Mouse (Mus musculus) hindbrain, embryonic 11.5 days (tissue): ENCODE data around the gene Idi2. TPM values are rescaled to one million over a fixed set of nuclear protein-coding genes. Genes with fewer than 3 reads are reported as not detected.
"Not testable (repeated sequence)": the region's sequence is repeated elsewhere in the genome, so short reads cannot be mapped to it uniquely, and the experiment has no call there.

Experiments
- ATAC-seq: fragments of 200-750 bp; cut with Nextera tagmentation; 2 replicates; pipeline ENCODE4 v1.8.0; 2017; ENCODE audit warnings: mild to moderate bottlenecking, moderate TSS enrichment, moderate library complexity; ENCODE audit not compliant: low FRiP score
- DNase-seq: peaks from one replicate; pipeline ENCODE4 v3.0.0-alpha.2; 2015; ENCODE audit warnings: low spot score
- H3K27ac ChIP-seq: fragments of 300-500 bp; sonication (generic); 2 replicates; pipeline ENCODE4 v1.5.1; 2014; ENCODE audit warnings: mild to moderate bottlenecking, low read depth, low read length
- H3K27me3 ChIP-seq: fragments of 300-500 bp; sonication (generic); 2 replicates; pipeline ENCODE4 v1.6.1; 2014; ENCODE audit warnings: mild to moderate bottlenecking, low read length, moderate library complexity, mixed read lengths; ENCODE audit not compliant: control insufficient read depth, insufficient read depth
- H3K36me3 ChIP-seq: fragments of 300-500 bp; sonication (generic); 2 replicates; pipeline ENCODE4 v1.6.1; 2014; ENCODE audit warnings: mild to moderate bottlenecking, low read length, moderate library complexity, mixed read lengths; ENCODE audit not compliant: control insufficient read depth, insufficient read depth
- H3K4me1 ChIP-seq: fragments of 300-500 bp; sonication (generic); replicated peaks from 2 replicates; pipeline ENCODE4 v1.6.1; 2014; ENCODE audit warnings: low read length, mixed read lengths; ENCODE audit not compliant: control insufficient read depth, insufficient read depth
- H3K4me2 ChIP-seq: fragments of 300-500 bp; sonication (generic); replicated peaks from 2 replicates; pipeline ENCODE4 v1.6.1; 2014; ENCODE audit warnings: mild to moderate bottlenecking, low read depth, low read length
- H3K4me3 ChIP-seq: fragments of 300-500 bp; sonication (generic); 2 replicates; pipeline ENCODE4 v1.5.1; 2014; ENCODE audit warnings: low read depth, low read length
- H3K9ac ChIP-seq: fragments of 300-500 bp; sonication (generic); 2 replicates; pipeline ENCODE4 v1.6.1; 2014; ENCODE audit warnings: low read depth, low read length
- H3K9me3 ChIP-seq: fragments of 300-500 bp; sonication (generic); 2 replicates; pipeline ENCODE4 v1.6.1; 2016; ENCODE audit warnings: low read length; ENCODE audit not compliant: control insufficient read depth
- WGBS: fragments of 180-500 bp; shearing (Covaris S2); extraction: QIAGEN DNeasy Blood & Tissue Kit; methylation state at CpG from one replicate; pipeline ENCODE4 v1.1.7; 2014; 5-methylcytosine and 5-hydroxymethylcytosine counted together
- polyA plus RNA-seq: library from polyadenylated mRNA; unstranded; fragments of >200 nt; fragmentation: Nextera tagmentation; extraction: Ambion mirVana; gene quantifications from 2 replicates; pipeline ENCODE4 v1.2.1, GENCODE M21; 2014

The Idi2 gene
- polyA plus RNA-seq, 1 experiment from 2014 or later = not detected

DNA sequence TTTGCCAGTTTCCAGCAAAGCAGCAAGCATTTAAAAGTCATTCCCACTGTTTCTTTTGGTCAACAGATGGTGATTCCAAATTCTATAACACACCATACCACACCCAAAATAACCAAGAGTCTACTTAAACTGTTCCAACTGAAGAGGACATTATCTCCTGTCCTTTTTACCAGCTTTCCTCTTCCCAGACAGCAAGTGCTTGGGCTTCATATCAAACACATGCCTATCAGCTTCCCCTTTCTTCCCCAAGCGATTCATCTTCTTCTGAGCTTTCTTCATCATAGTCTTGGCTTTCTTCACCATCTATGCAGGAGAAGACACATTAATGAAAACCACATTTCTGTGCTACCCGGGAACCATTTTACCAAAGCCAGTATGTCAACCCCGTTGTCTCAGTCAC lies 20.3 kb downstream of the Idi2 start:
- DNase-seq = no peak
- Histone ChIP-seq H3K4me3 (no peak overlapping the region), H3K9me3 (no peaks in the 10 kb centered on the region), H3K27me3 (no peaks in the 10 kb centered on the region), H3K4me1 (no peaks in the 10 kb centered on the region), H3K27ac (no peak overlapping the region), H3K9ac (no peak overlapping the region), H3K4me2 (no peak overlapping the region), H3K36me3 (peaks cover 7% of the 10 kb centered on the region; the same call in 1 of the 2 replicates)
- 98% methylated on average over 3 of the region's 3 CpGs for WGBS
- ATAC-seq = no peak

DNA sequence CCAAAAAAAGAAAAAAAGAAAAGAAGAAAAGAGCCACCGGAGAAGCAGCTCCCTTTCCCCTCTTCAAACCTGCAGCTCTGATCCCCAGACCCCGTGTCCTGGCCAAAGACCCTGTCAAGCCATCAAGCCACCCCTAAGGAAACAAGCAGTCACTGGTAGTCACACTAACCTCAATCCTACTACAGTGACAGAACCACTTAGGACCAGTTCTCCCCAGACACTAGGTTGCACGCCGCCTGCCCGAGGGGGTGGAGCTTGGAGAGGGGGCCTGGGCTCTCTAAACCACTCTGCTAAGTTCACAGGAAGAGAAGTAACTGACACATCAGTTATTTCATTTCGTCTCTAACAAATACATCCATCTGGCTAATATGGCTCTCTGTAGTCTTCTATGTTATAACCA lies 39.6 kb downstream of the Idi2 start:
- Histone ChIP-seq H3K9me3 (no peaks in the 10 kb centered on the region), H3K4me3 (no peak overlapping the region), H3K4me1 (peaks cover 3% of the 10 kb centered on the region; the same call in 1 of the 2 replicates), H3K36me3 (no peaks in the 10 kb centered on the region), H3K9ac (no peak overlapping the region), H3K27ac (no peak overlapping the region), H3K4me2 (no peak overlapping the region), H3K27me3 (no peaks in the 10 kb centered on the region)
- DNase-seq = no peak
- ATAC-seq = no peak
- 95% methylated on average over 6 of the region's 6 CpGs for WGBS

DNA sequence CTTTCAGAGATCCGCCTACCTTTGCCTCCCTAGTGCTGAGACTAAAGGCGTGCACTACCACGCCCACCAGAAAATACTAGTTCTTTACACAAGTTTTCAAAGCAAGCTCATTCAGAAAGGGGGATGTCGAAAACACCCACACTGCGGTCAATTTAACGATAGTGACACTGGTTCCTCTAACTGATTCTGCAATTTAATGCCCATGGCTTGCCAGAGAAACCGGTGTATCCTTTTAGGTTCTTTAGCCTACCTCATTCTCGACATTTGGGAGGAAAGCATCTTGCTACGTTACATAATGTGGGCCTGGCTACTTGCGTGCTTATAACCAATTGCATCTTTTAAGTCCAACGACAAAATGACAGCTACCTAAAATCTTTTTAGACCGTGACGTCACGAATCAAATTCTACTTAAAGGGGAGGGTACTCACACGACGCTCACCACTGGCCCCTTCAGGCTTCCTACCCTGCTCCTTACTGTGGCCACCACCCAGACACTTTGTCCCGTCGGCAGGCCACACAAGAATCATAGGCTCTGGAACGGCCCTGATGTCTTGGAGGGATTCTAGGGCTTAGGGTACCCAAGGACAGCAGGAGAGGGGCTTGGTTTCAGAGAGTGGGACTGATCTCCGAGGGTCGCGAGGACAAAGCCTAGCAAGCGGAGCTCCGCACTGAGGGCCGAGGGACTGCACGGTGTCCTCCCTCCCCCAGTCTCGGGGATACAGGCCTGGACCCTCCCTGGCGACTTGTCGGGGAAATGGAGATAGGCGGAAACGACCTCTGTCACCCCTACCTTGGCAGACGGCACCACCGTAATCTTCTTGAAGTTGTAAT lies 42.7 kb downstream of the Idi2 start:
- Histone ChIP-seq H3K27me3 (no peaks in the 10 kb centered on the region), H3K27ac (no peak overlapping the region), H3K4me2 (peak overlapping the region; percentile 53), H3K4me3 (peak overlapping the region; percentile 85), H3K9me3 (no peaks in the 10 kb centered on the region), H3K4me1 (peaks cover 3% of the 10 kb centered on the region; the same call in 1 of the 2 replicates), H3K9ac (peak overlapping the region; percentile 82), H3K36me3 (no peaks in the 10 kb centered on the region)
- WGBS = 3% methylated on average over 33 of the region's 33 CpGs
- peak; percentile 71 for DNase-seq
- peak; percentile 86 for ATAC-seq

DNA sequence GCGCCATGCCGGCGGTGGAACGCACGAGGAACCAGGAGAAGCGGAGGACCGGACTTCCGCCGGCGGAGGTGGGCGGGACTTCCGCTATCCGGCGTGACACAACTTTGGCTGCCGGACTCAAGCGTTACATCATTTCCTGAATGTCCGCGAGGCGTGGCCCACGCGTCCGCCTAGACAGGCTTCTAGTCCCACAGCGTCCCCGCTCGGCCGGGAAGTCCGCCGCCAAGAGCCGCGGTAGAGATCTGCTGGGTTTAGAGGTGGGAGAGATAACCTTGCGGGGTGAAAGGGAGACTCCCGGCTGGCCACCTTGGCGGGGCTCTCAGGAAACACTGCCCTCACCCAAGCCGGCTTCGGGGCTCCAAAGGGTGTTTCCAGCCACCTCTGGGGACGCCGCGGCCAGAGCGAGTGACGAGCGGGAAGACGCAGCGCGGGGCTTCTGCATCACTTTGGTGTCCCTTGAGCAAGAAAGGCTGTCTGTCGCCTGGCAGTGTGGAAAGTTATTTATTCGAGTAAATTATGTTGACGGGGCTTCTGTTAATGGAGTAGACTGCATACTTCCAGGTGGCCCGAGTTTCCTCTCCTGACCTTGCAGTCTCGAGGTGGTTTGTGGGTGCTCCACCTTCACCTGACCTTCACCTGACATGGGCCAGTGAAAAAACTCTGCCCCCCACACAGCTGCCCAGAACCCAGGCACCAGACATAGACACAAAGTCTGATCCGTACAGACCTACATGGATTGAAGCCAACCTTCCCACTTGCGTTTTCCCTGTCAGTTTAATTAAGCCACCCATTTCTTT lies 43.5 kb downstream of the Idi2 start, which contains the start of gene Gtpbp4:
Gene Gtpbp4 (minus strand): TSS at position 94 of the 797 bp plus-strand sequence.
- peak within 1 kb of the TSS; percentile 85 for H3K4me3 ChIP-seq
- H3K36me3 ChIP-seq = no peaks in the 10 kb centered on the region
- ATAC-seq = peak; percentile 98
- no peaks in the 10 kb centered on the region for H3K9me3 ChIP-seq
- WGBS = under 1% methylated on average over 51 of the region's 51 CpGs
- H3K27ac ChIP-seq = peak within 1 kb of the TSS; percentile 55; the same call in 1 of the 2 replicates
- peaks cover 3% of the 10 kb centered on the region; the same call in 1 of the 2 replicates for H3K4me1 ChIP-seq
- peak within 1 kb of the TSS; percentile 59 for H3K4me2 ChIP-seq
- peak; percentile 97 for DNase-seq
- H3K9ac ChIP-seq = peak within 1 kb of the TSS; percentile 82
- H3K27me3 ChIP-seq = no peaks in the 10 kb centered on the region

DNA sequence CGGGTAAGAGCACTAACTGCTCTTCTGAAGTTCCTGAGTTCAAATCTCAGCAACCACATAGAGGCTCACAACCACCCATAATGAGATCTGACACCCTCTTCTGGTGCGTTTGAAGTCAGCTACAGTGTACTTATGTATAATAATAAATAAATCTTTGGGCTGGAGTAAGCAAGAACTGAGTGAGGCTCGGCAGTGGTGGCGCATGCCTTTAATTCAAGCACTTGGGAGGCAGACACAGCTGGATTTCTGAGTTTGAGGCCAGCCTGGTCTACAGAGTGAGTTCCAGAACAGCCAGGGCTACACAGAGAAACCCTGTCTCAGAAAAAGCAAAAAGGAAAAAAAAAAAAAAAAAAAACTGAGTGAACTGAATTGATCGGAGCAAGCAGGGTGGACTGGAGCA lies 44.6 kb downstream of the Idi2 start:
- not testable (repeated sequence) for ATAC-seq, H3K9me3 ChIP-seq, H3K27ac ChIP-seq, DNase-seq, H3K4me2 ChIP-seq, H3K4me3 ChIP-seq, H3K36me3 ChIP-seq, H3K27me3 ChIP-seq, H3K4me1 ChIP-seq, H3K9ac ChIP-seq
- 88% methylated on average over 5 of the region's 5 CpGs for whole genome bisulfite sequencing

DNA sequence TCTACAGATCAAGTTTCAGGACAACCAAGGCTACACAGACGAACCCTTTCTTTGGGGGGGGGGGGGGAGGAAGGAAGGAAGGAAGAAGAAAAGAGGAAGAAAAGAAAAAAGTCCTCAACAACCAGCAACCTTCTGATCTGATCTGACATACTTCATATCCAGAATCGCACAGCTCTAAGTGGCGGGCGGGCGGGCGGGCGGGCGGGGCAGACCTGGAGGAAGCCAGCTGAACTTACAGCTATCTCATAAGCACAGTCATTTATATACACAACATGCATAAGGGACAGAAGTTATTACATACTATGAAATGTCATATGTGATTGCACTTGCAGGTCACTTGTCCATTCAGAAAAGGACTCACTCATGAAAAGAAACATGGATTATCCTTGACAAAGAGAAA lies 46.8 kb downstream of the Idi2 start:
- Histone ChIP-seq H3K27ac (no peak overlapping the region), H3K4me3 (no peak overlapping the region), H3K27me3 (no peaks in the 10 kb centered on the region), H3K4me1 (peaks cover 3% of the 10 kb centered on the region; the same call in 1 of the 2 replicates), H3K36me3 (no peaks in the 10 kb centered on the region), H3K9me3 (no peaks in the 10 kb centered on the region), H3K4me2 (no peak overlapping the region), H3K9ac (no peak overlapping the region)
- ATAC-seq = no peak
- DNase-seq = no peak
- 87% methylated on average over 8 of the region's 8 CpGs for WGBS

DNA sequence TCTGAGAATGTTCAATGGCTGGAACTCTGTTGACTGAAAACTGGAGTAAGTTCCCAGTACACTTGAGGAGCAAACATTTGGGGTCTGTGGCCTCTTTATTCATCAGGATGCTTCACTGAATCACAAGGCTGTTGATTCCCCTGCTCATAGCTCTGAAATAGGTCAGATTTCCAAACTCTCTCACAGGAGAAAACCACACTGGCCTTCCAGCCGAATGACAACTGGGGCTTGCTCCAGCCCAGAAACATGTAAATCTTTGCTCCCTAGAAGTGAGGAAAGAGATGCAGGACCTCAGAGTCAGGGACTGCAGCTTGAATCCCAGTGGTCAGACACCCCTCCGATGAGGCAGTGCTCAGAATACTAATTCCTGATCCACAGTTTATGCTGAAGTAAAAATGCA lies 50.6 kb downstream of the Idi2 start:
- H3K4me3 ChIP-seq = no peak overlapping the region
- no peaks in the 10 kb centered on the region for H3K9me3 ChIP-seq
- no peaks in the 10 kb centered on the region for H3K4me1 ChIP-seq
- no peak for ATAC-seq
- no peak overlapping the region for H3K9ac ChIP-seq
- 85% methylated on average over 2 of the region's 2 CpGs for WGBS
- no peak for DNase-seq
- no peak overlapping the region for H3K27ac ChIP-seq
- no peaks in the 10 kb centered on the region for H3K27me3 ChIP-seq
- H3K36me3 ChIP-seq = no peaks in the 10 kb centered on the region
- H3K4me2 ChIP-seq = no peak overlapping the region
